Mouse (Mus musculus) B cell, adult (primary cell): ENCODE measurements around the gene Olfr391-ps. TPM values are rescaled to one million over a fixed set of nuclear protein-coding genes. Genes with fewer than 3 reads are reported as not detected.

Source experiments
- total RNA-seq: library from RNA; stranded (reverse); gene quantifications from 4 replicates; pipeline ENCODE4 v1.2.4, GENCODE M21; 2023; ENCODE audit not compliant: inconsistent age

Olfr391-ps gene
- not detected in 4 replicates for total RNA-seq

GRCm38 (mm10) chr11:73802952-73803351, at the start of gene Olfr391-ps:
Gene Olfr391-ps, minus strand, starts transcription at chr11:73803052.

GRCm38 (mm10) chr11:73851354-73851753, 48.5 kb upstream of the Olfr391-ps start, which contains the start of gene Olfr393:
Gene Olfr393, minus strand, starts transcription at chr11:73851454.

GRCm38 (mm10) chr11:73816949-73817348, 14.1 kb upstream of the Olfr391-ps start, which contains the start of gene Olfr392:
Gene Olfr392, minus strand, starts transcription at chr11:73817049.

GRCm38 (mm10) chr11:73782664-73783063, 20.2 kb downstream of the Olfr391-ps start, which contains the start of gene Olfr390:
Gene Olfr390, plus strand, starts transcription at chr11:73782964.

DNA sequence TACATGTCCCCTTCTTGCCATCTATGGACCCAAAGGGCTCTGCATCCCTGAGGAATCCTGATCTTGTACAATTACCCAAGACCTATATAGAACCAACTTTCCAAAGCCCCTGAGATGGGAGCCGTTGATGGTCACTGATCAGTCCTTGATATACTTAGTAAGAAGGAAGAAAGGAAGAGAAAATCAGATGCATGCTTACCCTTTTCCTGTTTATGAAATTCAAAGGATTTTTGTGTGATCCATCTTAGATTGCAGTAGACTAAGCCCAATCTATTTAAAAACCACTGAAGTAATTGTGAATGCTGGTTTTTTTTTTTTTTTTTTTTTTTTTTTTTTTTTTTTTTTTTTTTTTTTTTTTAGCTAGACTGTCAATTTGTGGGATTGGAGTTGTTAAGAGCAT, 22.2 kb downstream of the Olfr391-ps start, which contains the start of gene Olfr389:
TSS of gene Olfr389 (minus strand) at position 101 of the 400 bp plus-strand sequence.

Other genes starting within 250 kb of the Olfr391-ps start
- gene Olfr385, start 210.0 kb downstream of the Olfr391-ps start, total RNA-seq: not detected in 4 replicates
- gene Olfr384, start 204.5 kb downstream of the Olfr391-ps start, total RNA-seq: not detected in 4 replicates
- not detected in 4 replicates for gene Zfp735, start 114.3 kb downstream of the Olfr391-ps start, total RNA-seq
- not detected in 4 replicates for gene Olfr389, start 22.3 kb downstream of the Olfr391-ps start, total RNA-seq
- not detected in 4 replicates for gene Olfr390, start 20.1 kb downstream of the Olfr391-ps start, total RNA-seq
- gene Olfr392, start 14.0 kb upstream of the Olfr391-ps start, total RNA-seq: not detected in 4 replicates
- not detected in 4 replicates for gene Olfr393, start 48.4 kb upstream of the Olfr391-ps start, total RNA-seq
- not detected in 4 replicates for gene Olfr394, start 87.7 kb upstream of the Olfr391-ps start, total RNA-seq
- gene Olfr395, start 106.2 kb upstream of the Olfr391-ps start, total RNA-seq: not detected in 4 replicates
- gene Olfr23, start 133.6 kb upstream of the Olfr391-ps start, total RNA-seq: not detected in 4 replicates
- gene Olfr397, start 157.8 kb upstream of the Olfr391-ps start, total RNA-seq: not detected in 4 replicates
- not detected in 4 replicates for gene Olfr398, start 187.4 kb upstream of the Olfr391-ps start, total RNA-seq